Mouse (Mus musculus): ENCODE data around the gene Hnrnpll. TPM values are rescaled to one million over a fixed set of nuclear protein-coding genes. Genes with fewer than 3 reads are reported as not detected.

Gene Hnrnpll
- 60.2 and 67.6 TPM in 2 replicates for total RNA-seq (2014; rRNA removed)
- 42.3 and 49.7 TPM in 2 replicates for polyA plus RNA-seq (2015; fragmentation: Nextera tagmentation; extraction: Ambion mirVana)

- 2% methylated on average over 94 of the region's 97 CpGs for WGBS
- peak within 1 kb of the TSS; percentile 80 for H3K4me3 ChIP-seq (ENCODE audit: low read depth, low read length)
- H3K4me2 ChIP-seq (ENCODE audit: low read depth): peak within 1 kb of the TSS; percentile 62
- no peaks in the 10 kb centered on the region for H3K9me3 ChIP-seq (ENCODE audit: low read length)
- no peaks in the 10 kb centered on the region for H3K27me3 ChIP-seq (ENCODE audit: insufficient read depth, low read length)
- peak; percentile 99 for DNase-seq
- ATAC-seq: peak; percentile 97
- H3K4me1 ChIP-seq (ENCODE audit: insufficient read depth): peaks cover 12% of the 10 kb centered on the region; the same call in 1 of the 2 replicates
- TF ChIP-seq CTCF (IDR thresholded peaks at IDR 0.05; ENCODE audit: low read depth): no peak; the same call in 1 of the 2 replicates
- H3K27ac ChIP-seq (ENCODE audit: low read depth, low read length): peak within 1 kb of the TSS; percentile 100
- H3K9ac ChIP-seq: peak within 1 kb of the TSS; percentile 99
- no peaks in the 10 kb centered on the region for H3K36me3 ChIP-seq (ENCODE audit: insufficient read depth)
These were observed at the start of gene Hnrnpll for GRCm38 (mm10) chr17:80061783-80062619. Hnrnpll (minus strand) TSS chr17:80062334.

DNA sequence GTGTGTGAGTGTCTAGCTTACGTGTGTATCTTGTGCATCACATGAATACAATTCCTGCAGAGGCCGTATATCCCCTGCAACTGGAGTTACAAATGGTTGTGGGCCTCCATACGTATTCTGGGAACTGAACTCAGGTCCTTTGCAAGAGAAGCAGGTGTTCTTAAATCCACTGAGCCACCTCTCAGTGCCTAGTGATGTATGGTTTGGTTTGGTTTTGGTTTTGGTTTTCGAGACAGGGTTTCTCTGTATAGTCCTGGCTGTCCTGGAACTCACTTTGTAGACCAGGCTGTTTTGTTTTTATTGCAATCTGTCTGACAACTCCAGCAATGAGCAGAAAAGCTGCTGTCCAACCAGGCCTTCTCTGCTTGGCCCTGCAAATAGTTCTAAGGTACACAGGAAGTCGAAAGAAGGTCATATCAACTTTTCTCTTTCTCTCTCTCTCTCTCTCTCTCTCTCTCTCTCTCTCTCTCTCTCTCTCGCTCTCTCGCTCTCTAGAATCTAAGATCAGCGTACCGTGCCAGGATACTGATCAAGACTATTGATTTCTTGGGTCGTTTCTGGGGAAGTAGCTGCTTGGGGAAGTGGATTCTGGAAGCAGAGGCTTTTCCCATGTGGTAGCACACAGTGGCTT is 43.3 kb upstream of the Hnrnpll start:
- Histone ChIP-seq H3K9me3 (ENCODE audit: low read length) (no peaks in the 10 kb centered on the region), H3K4me1 (ENCODE audit: insufficient read depth) (no peaks in the 10 kb centered on the region), H3K4me2 (ENCODE audit: low read depth) (no peak overlapping the region), H3K36me3 (ENCODE audit: insufficient read depth) (no peaks in the 10 kb centered on the region), H3K4me3 (ENCODE audit: low read depth, low read length) (no peak overlapping the region), H3K9ac (no peak overlapping the region), H3K27ac (ENCODE audit: low read depth, low read length) (no peak overlapping the region), H3K27me3 (ENCODE audit: insufficient read depth, low read length) (no peaks in the 10 kb centered on the region)
- ATAC-seq: no peak
- no peak for DNase-seq
- no peak for TF ChIP-seq CTCF (IDR thresholded peaks at IDR 0.05; ENCODE audit: low read depth)
- WGBS: 81% methylated on average over 10 of the region's 10 CpGs

- Histone ChIP-seq H3K9me3 (ENCODE audit: low read length) (no peaks in the 10 kb centered on the region), H3K36me3 (ENCODE audit: insufficient read depth) (no peaks in the 10 kb centered on the region), H3K27me3 (ENCODE audit: insufficient read depth, low read length) (no peaks in the 10 kb centered on the region), H3K4me3 (ENCODE audit: low read depth, low read length) (no peak overlapping the region), H3K9ac (no peak overlapping the region), H3K27ac (ENCODE audit: low read depth, low read length) (no peak overlapping the region), H3K4me1 (ENCODE audit: insufficient read depth) (0 out of 2 replicates have a peak, but pooled peaks cover 6% of the 10 kb centered on the region), H3K4me2 (ENCODE audit: low read depth) (no peak overlapping the region)
- ATAC-seq: no peak
- TF ChIP-seq CTCF (IDR thresholded peaks at IDR 0.05; ENCODE audit: low read depth): no peak
- WGBS: 83% methylated on average over 6 of the region's 6 CpGs
- DNase-seq: no peak
These were observed 37.7 kb upstream of the Hnrnpll start for GRCm38 (mm10) chr17:80099823-80100222.

- H3K27me3 ChIP-seq (ENCODE audit: insufficient read depth, low read length): no peaks in the 10 kb centered on the region
- DNase-seq (peak; percentile 33), ATAC-seq (no peak)
- H3K4me2 ChIP-seq (ENCODE audit: low read depth): no peak overlapping the region
- H3K27ac ChIP-seq (ENCODE audit: low read depth, low read length): no peak overlapping the region
- 31% methylated on average over 2 of the region's 2 CpGs for WGBS
- TF ChIP-seq CTCF (IDR thresholded peaks at IDR 0.05; ENCODE audit: low read depth): no peak
- no peak overlapping the region for H3K4me3 ChIP-seq (ENCODE audit: low read depth, low read length)
- no peaks in the 10 kb centered on the region for H3K36me3 ChIP-seq (ENCODE audit: insufficient read depth)
- H3K9me3 ChIP-seq (ENCODE audit: low read length): no peaks in the 10 kb centered on the region
- H3K4me1 ChIP-seq (ENCODE audit: insufficient read depth): 0 out of 2 replicates have a peak, but pooled peaks cover 6% of the 10 kb centered on the region
- no peak overlapping the region for H3K9ac ChIP-seq
These were observed 35.1 kb upstream of the Hnrnpll start for GRCm38 (mm10) chr17:80097221-80097620.

DNA sequence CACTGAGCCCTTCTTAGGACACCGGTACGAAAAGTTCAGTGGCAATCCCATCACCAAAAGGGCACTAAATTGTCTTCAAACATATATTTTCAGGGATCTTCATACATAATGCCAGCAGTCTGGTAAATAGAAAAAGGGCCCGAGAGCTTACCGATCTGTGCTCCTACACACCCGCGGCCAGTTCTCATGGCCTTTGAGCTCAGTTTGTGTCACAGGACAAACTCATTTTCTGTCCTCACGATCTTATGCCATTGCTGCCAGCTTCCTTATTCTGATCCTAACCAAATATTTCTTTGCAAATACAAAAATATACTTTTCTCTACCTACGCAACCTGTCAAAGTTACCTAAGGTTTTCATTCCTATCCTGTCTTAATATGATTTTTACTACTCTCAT is 34.6 kb upstream of the Hnrnpll start:
- ATAC-seq: no peak
- Histone ChIP-seq H3K9ac (no peak overlapping the region), H3K36me3 (ENCODE audit: insufficient read depth) (no peaks in the 10 kb centered on the region), H3K4me3 (ENCODE audit: low read depth, low read length) (no peak overlapping the region), H3K4me2 (ENCODE audit: low read depth) (no peak overlapping the region), H3K4me1 (ENCODE audit: insufficient read depth) (0 out of 2 replicates have a peak, but pooled peaks cover 6% of the 10 kb centered on the region), H3K9me3 (ENCODE audit: low read length) (no peaks in the 10 kb centered on the region), H3K27ac (ENCODE audit: low read depth, low read length) (no peak overlapping the region), H3K27me3 (ENCODE audit: insufficient read depth, low read length) (no peaks in the 10 kb centered on the region)
- 91% methylated on average over 8 of the region's 8 CpGs for WGBS
- no peak for TF ChIP-seq CTCF (IDR thresholded peaks at IDR 0.05; ENCODE audit: low read depth)
- DNase-seq: no peak

- DNase-seq (peak; percentile 71), ATAC-seq (peak; percentile 90)
- Histone ChIP-seq H3K9ac (no peak overlapping the region), H3K9me3 (ENCODE audit: low read length) (no peaks in the 10 kb centered on the region), H3K4me2 (ENCODE audit: low read depth) (peak overlapping the region; percentile 35), H3K4me3 (ENCODE audit: low read depth, low read length) (no peak overlapping the region), H3K4me1 (ENCODE audit: insufficient read depth) (0 out of 2 replicates have a peak, but pooled peaks cover 6% of the 10 kb centered on the region), H3K36me3 (ENCODE audit: insufficient read depth) (no peaks in the 10 kb centered on the region), H3K27me3 (ENCODE audit: insufficient read depth, low read length) (no peaks in the 10 kb centered on the region), H3K27ac (ENCODE audit: low read depth, low read length) (no peak overlapping the region)
- 13% methylated on average over 20 of the region's 20 CpGs for WGBS
- TF ChIP-seq CTCF (IDR thresholded peaks at IDR 0.05; ENCODE audit: low read depth): no peak
These were observed 34.0 kb upstream of the Hnrnpll start for GRCm38 (mm10) chr17:80096043-80096719.
